Mouse (Mus musculus): ENCODE measurements at regions not wholly inside any gene's neighbourhood (a gene's known extent, or its start where the extent isn't known, plus 50 kb on each side); places are given as distances from the start of the nearest gene placed in this dataset.
A peak's percentile ranks its signal among the peaks of the same experiment; 100 is the strongest.

DNA sequence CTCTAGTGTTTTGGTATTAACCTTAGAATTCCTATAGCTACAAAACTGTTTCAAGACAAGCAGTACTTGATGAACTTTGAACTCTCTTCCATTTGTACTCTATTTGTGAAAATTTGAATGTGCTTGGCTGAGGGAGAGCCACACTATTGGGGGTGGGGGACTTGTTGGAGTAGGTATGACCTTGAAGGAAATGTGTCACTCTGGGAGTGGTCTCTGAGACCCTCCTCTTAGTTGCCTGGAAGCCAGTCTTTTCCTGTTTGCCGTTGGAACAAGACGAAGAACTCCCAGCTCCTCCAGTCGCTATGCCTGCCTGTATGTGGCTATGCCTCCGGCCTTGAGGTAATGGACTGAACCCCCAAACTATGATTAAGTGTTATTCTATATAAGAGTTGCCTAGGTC, 265.4 kb upstream of the Dab2 start:
- Histone ChIP-seq H3K4me1 (ENCODE audit: control insufficient read depth, insufficient read depth, insufficient read length, low read length) (no peaks in the 10 kb centered on the region), H3K4me3 (ENCODE audit: insufficient read depth, low read depth, low read length) (no peak overlapping the region), H3K27ac (replicated peaks; ENCODE audit: low read depth, low read length) (no peak overlapping the region)

DNA sequence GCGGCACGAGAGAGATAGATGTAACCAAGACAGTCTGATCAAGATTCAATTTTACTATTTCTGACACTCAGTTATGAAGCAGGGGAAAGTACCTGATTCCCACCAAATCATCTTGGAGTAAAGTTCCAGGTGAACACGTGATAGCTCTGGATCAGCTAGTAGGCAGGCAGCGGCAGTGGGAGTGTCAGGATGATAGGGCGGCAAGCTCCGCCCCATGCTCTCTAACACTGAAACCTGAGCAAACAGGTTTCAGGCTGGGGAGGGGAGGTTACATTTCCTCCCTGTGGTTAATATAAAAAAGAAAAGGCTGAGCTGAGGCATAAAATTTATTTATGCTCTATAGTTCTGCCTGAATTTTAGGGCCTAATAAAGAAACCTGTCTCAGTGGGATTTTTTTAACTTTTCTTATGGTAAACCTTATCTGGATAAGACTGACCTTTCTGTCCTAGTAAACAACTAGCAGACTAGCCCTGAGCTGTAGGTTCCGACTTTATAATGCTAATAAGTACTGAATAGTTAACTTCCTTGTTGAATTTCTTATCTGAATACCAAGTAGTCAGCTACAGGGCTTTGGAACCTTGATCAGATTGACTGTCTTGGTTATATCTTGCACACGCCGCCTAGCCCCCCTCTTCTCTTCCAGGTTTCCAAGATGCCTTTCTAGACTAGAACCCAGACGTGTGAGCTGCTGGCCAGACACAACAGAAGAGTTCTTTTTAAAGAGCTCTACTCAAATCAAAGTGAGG, 254.9 kb upstream of the Dab2 start:
- Histone ChIP-seq H3K4me1 (ENCODE audit: control insufficient read depth, insufficient read depth, insufficient read length, low read length) (no peaks in the 10 kb centered on the region), H3K27ac (replicated peaks; ENCODE audit: low read depth, low read length) (no peak overlapping the region), H3K4me3 (ENCODE audit: insufficient read depth, low read depth, low read length) (no peak overlapping the region)

DNA sequence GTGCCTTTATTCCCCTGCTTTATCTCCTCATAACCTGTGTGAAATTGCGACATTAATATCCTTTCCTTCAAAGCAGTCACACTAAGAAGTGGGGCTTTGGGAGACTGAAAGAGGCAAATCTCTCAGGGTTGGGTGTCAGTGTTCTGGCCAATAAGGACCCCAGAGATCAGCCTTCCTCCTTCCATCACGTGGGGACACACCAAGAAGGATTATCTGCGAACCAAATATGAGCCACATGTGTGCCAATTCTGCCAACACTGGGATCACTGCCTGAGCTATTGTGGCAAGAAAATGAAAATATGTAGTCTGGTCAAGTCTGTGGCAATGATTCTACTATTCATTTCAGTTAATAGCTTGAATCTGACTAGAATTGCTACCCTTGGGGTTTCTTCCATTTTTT, 243.9 kb upstream of the Dab2 start:
- no peak overlapping the region for H3K27ac ChIP-seq (replicated peaks; ENCODE audit: low read depth, low read length)
- no peaks in the 10 kb centered on the region; the same call in 1 of the 2 replicates for H3K4me1 ChIP-seq (ENCODE audit: control insufficient read depth, insufficient read depth, insufficient read length, low read length)
- no peak overlapping the region for H3K4me3 ChIP-seq (ENCODE audit: insufficient read depth, low read depth, low read length)

DNA sequence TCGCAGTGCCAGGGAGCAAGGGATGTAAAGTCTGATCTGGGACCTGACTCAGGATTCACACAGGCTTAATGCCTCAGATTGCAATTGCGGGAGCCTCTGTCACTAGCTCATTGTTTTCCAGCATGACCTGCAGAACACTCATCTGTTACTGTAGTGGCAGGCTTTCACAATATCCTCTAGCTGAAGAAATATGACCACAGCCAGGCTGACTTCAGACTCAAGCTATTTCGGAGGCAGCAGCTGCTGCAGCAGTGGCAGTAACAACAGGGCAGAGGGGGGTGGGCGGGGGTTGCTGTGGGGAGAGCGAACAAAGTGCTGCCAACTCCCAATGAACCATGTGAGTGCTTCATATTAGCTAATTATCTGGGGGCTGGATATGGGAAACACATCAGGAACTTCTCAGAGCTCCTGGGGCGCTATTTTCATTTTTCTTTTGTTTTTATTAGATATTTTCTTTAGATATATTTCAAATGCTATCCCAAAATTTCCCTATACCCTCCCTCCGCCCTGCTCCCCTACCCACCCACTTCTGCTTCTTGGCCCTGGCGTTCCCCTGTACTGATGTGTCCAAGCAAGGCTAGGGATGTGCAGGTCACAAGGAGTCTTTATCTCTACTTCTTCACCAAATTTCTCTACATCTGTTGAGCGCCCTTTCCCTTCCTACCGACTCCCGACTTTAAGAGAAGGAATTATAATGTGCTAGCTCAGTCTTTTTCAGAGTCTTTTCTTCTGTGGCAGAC, 242.5 kb upstream of the Dab2 start:
- H3K27ac ChIP-seq (replicated peaks; ENCODE audit: low read depth, low read length): no peak overlapping the region

DNA sequence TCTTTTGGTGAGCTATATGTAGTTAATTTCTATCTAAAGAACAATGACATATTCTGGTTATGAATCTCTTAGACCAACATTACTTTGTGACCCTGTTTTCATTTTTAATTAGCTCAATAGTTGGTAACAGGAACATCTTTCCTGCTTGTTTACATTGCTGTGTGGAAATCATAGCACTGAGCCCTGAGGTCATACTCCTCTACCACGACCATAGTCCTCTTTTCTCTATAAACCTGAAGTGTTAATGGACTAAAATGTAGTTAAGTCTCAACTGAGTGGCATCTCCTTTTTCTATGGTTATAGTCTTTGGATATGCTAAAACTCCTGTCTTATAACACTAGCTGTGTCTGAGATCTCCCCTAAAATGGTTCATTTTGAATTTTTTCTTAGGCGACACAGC, 240.2 kb upstream of the Dab2 start:
- Histone ChIP-seq H3K27ac (replicated peaks; ENCODE audit: low read depth, low read length) (no peak overlapping the region), H3K4me3 (ENCODE audit: insufficient read depth, low read depth, low read length) (no peak overlapping the region), H3K4me1 (ENCODE audit: control insufficient read depth, insufficient read depth, insufficient read length, low read length) (no peaks in the 10 kb centered on the region; the same call in 1 of the 2 replicates)

More for the DNA sequence above, 242.5 kb upstream of the Dab2 start:
- Histone ChIP-seq H3K4me1 (ENCODE audit: control insufficient read depth, insufficient read depth, insufficient read length, low read length) (no peaks in the 10 kb centered on the region; the same call in 1 of the 2 replicates), H3K4me3 (ENCODE audit: insufficient read depth, low read depth, low read length) (no peak overlapping the region)

DNA sequence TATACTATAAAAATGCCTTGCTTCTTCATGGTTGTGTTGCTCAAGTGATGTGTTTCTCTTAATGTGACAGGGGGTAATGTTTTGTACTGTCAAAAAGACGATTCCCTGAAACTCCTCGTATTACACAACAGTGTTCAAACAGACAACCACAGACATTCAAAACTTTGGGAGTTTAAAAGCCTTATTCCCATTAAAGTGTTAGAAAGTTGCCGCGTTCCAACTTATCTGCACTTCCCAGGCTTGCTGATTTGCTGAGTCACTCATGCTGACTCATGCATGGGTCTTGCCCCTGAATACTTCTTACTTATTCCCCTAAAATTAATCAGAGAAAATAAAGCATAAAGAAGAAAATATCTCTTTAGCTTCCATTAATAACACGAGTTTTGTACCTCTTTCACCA, 239.8 kb upstream of the Dab2 start:
- no peak overlapping the region for H3K27ac ChIP-seq (replicated peaks; ENCODE audit: low read depth, low read length)
- H3K4me1 ChIP-seq (ENCODE audit: control insufficient read depth, insufficient read depth, insufficient read length, low read length): no peaks in the 10 kb centered on the region; the same call in 1 of the 2 replicates
- H3K4me3 ChIP-seq (ENCODE audit: insufficient read depth, low read depth, low read length): no peak overlapping the region

DNA sequence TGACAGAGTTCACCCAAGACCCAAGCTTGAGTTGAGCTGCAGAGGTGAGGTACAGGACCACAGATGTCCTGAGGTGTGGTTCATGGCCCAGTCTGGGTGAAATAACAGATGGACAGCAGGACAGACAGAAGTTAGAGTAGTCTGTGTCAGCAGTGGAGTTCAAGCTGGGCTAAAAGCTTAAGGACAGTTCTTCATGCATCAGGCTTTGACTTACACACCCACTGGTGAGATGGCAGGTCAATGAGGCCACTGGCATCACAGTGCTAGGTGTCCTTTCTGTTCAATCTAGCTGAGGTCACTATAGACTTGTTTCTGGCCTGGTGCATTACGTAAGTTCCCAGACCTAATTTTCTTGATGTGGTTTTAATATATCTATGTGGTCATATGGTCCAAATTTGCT, 238.9 kb upstream of the Dab2 start:
- Histone ChIP-seq H3K4me3 (ENCODE audit: insufficient read depth, low read depth, low read length) (no peak overlapping the region), H3K4me1 (ENCODE audit: control insufficient read depth, insufficient read depth, insufficient read length, low read length) (no peaks in the 10 kb centered on the region; the same call in 1 of the 2 replicates), H3K27ac (replicated peaks; ENCODE audit: low read depth, low read length) (no peak overlapping the region)

DNA sequence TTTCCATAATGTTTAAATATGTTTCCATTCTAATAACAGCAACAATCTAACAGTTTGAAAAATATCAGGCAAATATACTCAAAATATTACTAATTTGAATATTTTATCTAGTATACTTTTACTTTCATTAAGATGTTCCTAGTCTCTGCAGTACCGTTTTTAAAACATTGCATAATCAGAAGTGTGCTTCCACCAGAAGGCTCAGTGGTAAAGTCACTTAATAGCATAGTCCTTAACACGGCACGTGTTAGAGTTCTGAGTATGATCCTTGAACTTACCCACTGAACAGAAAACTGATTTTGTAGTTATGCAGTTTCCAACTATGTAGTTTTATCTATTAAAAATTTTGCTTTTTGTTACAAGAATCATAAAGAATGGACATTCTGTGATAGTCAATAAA, 234.5 kb upstream of the Dab2 start:
- Histone ChIP-seq H3K27ac (replicated peaks; ENCODE audit: low read depth, low read length) (no peak overlapping the region), H3K4me1 (ENCODE audit: control insufficient read depth, insufficient read depth, insufficient read length, low read length) (no peaks in the 10 kb centered on the region), H3K4me3 (ENCODE audit: insufficient read depth, low read depth, low read length) (no peak overlapping the region)

DNA sequence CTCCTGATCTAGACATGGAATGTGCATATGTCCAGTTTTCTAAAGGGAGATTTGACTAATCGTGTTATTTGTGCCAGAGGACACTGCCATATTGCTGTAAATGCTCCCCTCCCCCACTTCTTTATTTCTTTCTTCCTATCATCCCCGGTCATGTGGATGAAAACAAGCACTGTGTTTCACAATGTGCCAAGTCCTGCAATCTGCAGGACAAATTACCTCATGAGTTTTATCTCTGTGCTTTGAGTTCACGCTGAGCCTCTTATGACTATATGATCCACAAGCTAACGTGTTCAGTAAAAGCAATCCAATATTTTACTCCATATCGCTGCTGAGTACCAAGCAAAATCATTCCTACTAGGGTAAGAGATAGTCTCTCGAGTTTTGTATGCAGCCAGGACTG, 232.2 kb upstream of the Dab2 start:
- H3K4me1 ChIP-seq (ENCODE audit: control insufficient read depth, insufficient read depth, insufficient read length, low read length): no peaks in the 10 kb centered on the region
- no peak overlapping the region for H3K4me3 ChIP-seq (ENCODE audit: insufficient read depth, low read depth, low read length)
- no peak overlapping the region for H3K27ac ChIP-seq (replicated peaks; ENCODE audit: low read depth, low read length)

DNA sequence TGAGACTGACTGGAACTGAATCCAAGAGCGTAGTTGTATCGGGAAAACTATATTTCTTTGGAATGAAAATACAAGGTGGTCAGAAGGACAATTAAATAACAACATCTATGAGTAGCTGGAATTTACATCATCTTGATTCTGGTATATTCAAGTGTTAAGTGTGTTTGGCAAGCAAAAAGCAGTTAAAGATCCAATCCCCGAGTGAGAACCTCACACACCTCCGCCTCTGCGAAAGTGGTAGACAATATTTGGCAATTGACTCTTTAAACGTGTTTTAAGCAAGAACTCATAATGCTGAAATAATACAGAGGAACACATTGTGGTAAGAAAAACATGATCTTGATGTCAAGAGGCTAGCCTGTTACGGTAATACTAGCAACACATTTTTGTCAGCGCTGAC, 231.2 kb upstream of the Dab2 start:
- H3K4me1 ChIP-seq (ENCODE audit: control insufficient read depth, insufficient read depth, insufficient read length, low read length): no peaks in the 10 kb centered on the region
- no peak overlapping the region for H3K27ac ChIP-seq (replicated peaks; ENCODE audit: low read depth, low read length)
- no peak overlapping the region for H3K4me3 ChIP-seq (ENCODE audit: insufficient read depth, low read depth, low read length)

DNA sequence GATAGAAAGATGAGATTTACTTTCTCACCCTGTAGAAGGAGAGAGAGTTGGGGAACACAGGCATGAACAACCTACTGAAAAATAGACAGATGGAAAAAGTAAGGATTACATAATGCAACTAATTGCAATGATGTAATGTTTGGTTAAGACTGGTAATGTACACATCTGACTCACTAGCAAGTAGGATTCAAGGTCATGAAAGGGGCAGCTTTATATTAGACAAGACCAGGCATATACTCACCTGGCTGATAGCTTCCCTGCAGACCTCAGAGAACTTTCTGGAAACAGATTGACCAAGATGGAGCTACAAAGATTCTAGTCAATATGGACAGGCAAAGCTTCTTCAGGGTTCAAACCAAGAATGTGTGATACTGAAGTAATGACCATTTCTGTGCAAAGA, 227.7 kb upstream of the Dab2 start:
- Histone ChIP-seq H3K4me3 (ENCODE audit: insufficient read depth, low read depth, low read length) (no peak overlapping the region), H3K4me1 (ENCODE audit: control insufficient read depth, insufficient read depth, insufficient read length, low read length) (no peaks in the 10 kb centered on the region), H3K27ac (replicated peaks; ENCODE audit: low read depth, low read length) (no peak overlapping the region)

DNA sequence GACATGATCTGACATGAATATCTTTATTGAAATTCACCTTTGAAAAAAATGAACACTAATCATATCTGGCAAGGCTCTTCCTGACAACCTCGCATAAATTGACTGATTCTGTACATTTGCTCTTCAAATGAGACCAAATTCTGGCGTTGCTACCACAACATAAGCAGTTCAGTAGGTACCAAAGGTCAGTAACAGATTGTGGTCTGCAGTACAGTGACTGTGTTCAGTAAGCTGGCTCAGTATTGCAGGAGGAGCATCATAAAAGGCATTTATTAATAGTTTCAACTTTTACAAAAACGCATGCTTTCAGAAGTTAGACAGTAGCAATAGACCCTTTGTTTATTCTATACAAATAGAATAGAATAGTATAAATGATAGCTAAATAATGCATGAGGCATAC, 226.7 kb upstream of the Dab2 start:
- H3K4me1 ChIP-seq (ENCODE audit: control insufficient read depth, insufficient read depth, insufficient read length, low read length): no peaks in the 10 kb centered on the region
- H3K27ac ChIP-seq (replicated peaks; ENCODE audit: low read depth, low read length): no peak overlapping the region
- H3K4me3 ChIP-seq (ENCODE audit: insufficient read depth, low read depth, low read length): no peak overlapping the region

DNA sequence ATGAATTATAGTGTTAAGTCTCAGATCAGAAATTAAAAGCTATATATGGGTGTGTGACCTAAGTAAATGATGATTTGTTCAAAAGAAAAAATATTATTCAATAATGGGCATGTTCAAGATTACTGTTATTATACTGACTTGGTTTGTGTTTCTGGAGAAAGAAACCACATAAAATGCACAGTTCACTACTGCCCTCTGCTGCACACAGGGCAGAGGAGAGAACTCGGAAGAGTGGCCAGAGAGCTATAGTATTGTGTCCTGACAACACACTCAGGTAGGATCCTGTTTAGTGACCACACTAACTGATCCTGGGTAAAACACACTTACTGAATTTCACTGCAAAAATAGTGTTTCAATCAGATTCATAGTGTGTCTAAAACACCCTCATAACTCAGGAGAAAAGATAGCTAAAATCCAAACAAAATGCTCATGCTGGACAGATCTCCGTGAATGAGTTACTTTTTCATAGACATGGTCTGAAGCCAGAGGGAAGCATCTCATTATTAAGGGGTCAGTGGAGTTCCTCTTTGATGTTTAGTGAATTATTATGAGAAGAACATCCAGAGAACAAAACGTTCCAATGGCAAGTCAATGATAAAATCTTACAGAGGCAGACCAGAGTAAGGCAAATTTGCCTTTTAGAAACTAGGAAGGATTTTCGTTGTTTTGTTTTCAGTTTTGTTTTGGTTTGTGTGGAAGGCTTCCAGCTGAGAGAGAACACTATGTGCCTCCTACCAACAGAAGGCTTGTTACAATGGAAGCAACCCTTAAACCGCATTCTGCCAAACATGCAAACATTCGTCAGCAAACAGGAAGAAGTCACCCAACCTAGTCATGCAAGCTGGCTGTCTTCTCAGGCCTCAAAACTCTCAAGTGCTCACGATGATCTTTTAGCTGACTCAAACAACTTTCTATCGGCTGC, 218.6 kb upstream of the Dab2 start:
- H3K4me1 ChIP-seq (ENCODE audit: control insufficient read depth, insufficient read depth, insufficient read length, low read length): no peaks in the 10 kb centered on the region
- H3K27ac ChIP-seq (replicated peaks; ENCODE audit: low read depth, low read length): no peak overlapping the region
- H3K4me3 ChIP-seq (ENCODE audit: insufficient read depth, low read depth, low read length): 0 out of 2 replicates have a peak overlapping the region, but pooled peaks have one; percentile 14

DNA sequence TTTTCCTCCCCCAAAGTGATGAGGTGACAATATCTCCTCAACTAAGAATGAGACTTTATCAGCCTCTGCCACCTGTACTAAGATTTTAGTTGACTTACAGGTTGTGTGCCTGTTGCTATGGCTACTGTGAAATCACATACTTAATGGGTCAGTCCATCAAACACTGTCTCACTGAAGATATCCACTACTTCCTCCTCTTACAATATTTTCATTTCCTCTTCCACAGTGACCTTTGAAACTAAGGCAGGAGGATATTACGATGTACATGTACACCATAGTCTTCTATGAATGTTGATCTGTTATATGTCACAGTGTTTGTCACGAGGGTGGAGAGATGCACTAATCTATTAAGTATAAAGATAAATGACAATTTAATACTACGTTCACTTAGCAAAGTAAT, 212.4 kb upstream of the Dab2 start:
- Histone ChIP-seq H3K4me3 (ENCODE audit: insufficient read depth, low read depth, low read length) (no peak overlapping the region), H3K27ac (replicated peaks; ENCODE audit: low read depth, low read length) (no peak overlapping the region), H3K4me1 (ENCODE audit: control insufficient read depth, insufficient read depth, insufficient read length, low read length) (no peaks in the 10 kb centered on the region)

DNA sequence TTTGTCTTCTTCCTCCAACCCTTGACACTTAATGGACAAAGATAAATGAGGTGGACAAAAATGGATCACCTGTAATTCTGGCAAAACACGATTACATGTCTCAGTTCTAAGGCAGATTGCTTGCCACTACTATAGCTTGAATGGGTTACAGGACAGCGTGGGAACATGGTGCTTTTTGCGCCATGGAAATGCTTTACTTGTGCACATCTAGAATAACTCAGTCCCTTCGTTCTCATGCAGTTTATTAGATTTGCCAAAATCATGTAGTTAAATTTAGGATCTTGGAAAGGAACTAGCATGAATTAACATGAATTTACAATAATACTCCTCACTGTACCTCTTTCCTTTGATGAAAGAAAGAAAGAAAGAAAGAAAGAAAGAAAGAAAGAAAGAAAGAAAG, 211.1 kb upstream of the Dab2 start:
- Histone ChIP-seq H3K4me1 (ENCODE audit: control insufficient read depth, insufficient read depth, insufficient read length, low read length) (no peaks in the 10 kb centered on the region), H3K4me3 (ENCODE audit: insufficient read depth, low read depth, low read length) (no peak overlapping the region), H3K27ac (replicated peaks; ENCODE audit: low read depth, low read length) (no peak overlapping the region)

Measured in brown adipose tissue, adult 24 weeks (tissue).